Comparison of ENCODE assay signal across 17 mouse cellular contexts in the genomic region with DNA sequence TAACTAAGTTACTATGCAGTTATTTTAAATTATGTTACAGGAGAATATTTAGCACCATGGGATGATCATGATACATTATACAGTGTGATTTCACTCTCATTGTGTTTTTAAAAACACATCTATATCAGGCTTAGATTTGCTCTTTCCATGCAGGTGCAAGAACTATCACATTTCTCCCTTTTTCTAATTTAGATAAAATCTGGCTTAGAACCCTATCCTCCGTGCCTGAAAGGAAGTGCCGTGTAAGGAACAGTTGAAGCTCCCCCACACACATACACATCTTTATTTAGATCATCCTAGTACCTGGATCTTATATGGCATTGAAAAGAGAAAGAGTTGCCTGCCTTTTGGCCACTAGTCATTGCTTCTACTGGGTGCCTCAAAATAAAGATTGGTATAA.
DNase-seq lines count a peak whose midpoint lies in the region; ATAC-seq lines count a peak whose summit lies in the region.
"Had no signal": no experiment of that assay in that cellular context is flagged by ENCODE, and none has a peak within 500 bp of the region (broad histone marks: within the 10 kb centered on the region; RNA-seq: fewer than 3 reads in every experiment).

No protein-coding gene starts in this region.

- DNase-seq in frontal cortex, adult 2 months (ENCODE audit: extremely low spot score in 1 of 2, low spot score in 1 of 2) = peak; percentile 9 to 30
- no peak for DNase-seq in frontal cortex, postnatal 10 days (ENCODE audit: low spot score in 2 of 2)
- DNase-seq in left cerebral cortex, adult 9 months (ENCODE audit: low spot score in 2 of 2) = peak; percentile 7 to 19
- no peak for DNase-seq in left cerebral cortex, postnatal 4 days
- peak; percentile 58 for DNase-seq in brain, adult 2 months (ENCODE audit: low read depth, low spot score)
- peak; percentile 62 for DNase-seq in telencephalon, adult 2 months (ENCODE audit: low read depth, low spot score)
- DNase-seq: adrenal gland, adult 2 months; adrenal gland, postnatal 10 days; adrenal gland, postnatal 25 days; cerebellum, adult 11-12 months; cerebellum, adult 2 months; cerebellum, adult 9-10 months; cerebellum, postnatal 10 days; cerebellum, postnatal 25 days had no signal

- ATAC-seq in megakaryocyte progenitor cell, adult 5-6 weeks (replicated peaks; ENCODE audit: poor library complexity) = no peak
- ATAC-seq: forebrain, embryonic 13.5 days; forebrain, embryonic 15.5 days had no signal

- intact Hi-C loops in left cerebral cortex, postnatal 4 days (cut with DNase I) = no loop called here

Comparison
In these comparisons a context has a peak if more than half of its experiments do, and no peak if none do; other contexts are left out.
1. DNase-seq: peak in frontal cortex, adult 2 months (2 of 2), left cerebral cortex, adult 9 months (2 of 2), brain, adult 2 months (single experiment) and telencephalon, adult 2 months (single experiment); none in frontal cortex, postnatal 10 days (0 of 2) and left cerebral cortex, postnatal 4 days (single experiment).